In the genomic region with DNA sequence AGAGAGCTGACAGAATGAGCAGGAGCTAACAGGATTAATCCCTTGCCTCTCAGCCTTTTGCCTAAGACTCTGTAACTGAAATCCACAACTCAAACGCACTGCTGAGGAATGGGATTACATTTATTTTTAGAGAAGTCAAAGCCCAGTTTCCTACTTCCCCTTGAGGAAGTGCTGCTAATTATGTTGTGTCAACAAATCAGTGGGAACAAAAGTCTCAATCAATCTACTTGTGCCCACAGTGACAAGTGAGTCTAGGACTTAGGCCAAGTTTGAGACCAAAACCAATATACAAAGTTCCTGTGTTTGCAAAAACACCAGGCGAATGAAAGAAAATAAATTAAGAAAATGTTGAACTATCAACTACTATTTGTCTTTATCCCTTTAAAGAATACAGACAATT, we compare ENCODE assay signal across 32 mouse cellular contexts.
DNase-seq lines count a peak whose midpoint lies in the region; ATAC-seq and TF ChIP-seq lines count a peak whose summit lies in the region.
"Had no signal": no experiment of that assay in that cellular context is flagged by ENCODE, and none has a peak within 500 bp of the region (broad histone marks: within the 10 kb centered on the region; RNA-seq: fewer than 3 reads in every experiment).

No protein-coding gene starts in this region.

- H3K9ac ChIP-seq in kidney, embryonic 16.5 days (replicated peaks; ENCODE audit: low read length): no peak overlapping the region
- no peak overlapping the region for H3K9ac ChIP-seq in lung, embryonic 15.5 days
- no peak overlapping the region for H3K9ac ChIP-seq in lung, postnatal 0 days (replicated peaks; ENCODE audit: low read depth)
- H3K9ac ChIP-seq: embryonic facial prominence, embryonic 12.5 days; forebrain, embryonic 15.5 days; hindbrain, embryonic 12.5 days; limb, embryonic 13.5 days; liver, embryonic 12.5 days; midbrain, embryonic 12.5 days; neural tube, embryonic 12.5 days had no signal

- H3K27ac ChIP-seq in kidney, embryonic 16.5 days (ENCODE audit: low read length): peak overlapping the region; percentile 41; the same call in 1 of the 2 replicates
- H3K27ac ChIP-seq in lung, embryonic 15.5 days: peak overlapping the region; percentile 20; the same call in 1 of the 2 replicates
- no peak overlapping the region for H3K27ac ChIP-seq in lung, postnatal 0 days (ENCODE audit: low read length)
- H3K27ac ChIP-seq: embryonic facial prominence, embryonic 12.5 days; forebrain, embryonic 10.5 days; forebrain, embryonic 15.5 days; gastrocnemius, adult 2 months; hindbrain, embryonic 12.5 days; limb, embryonic 13.5 days; liver, embryonic 12.5 days; midbrain, embryonic 12.5 days; neural tube, embryonic 12.5 days; stomach, postnatal 0 days had no signal

- H3K36me3 ChIP-seq in kidney, embryonic 16.5 days (ENCODE audit: insufficient read depth, low read length): peaks cover 9% of the 10 kb centered on the region; the same call in 1 of the 2 replicates
- peaks cover 13% of the 10 kb centered on the region; the same call in 1 of the 2 replicates for H3K36me3 ChIP-seq in lung, embryonic 15.5 days
- no peaks in the 10 kb centered on the region for H3K36me3 ChIP-seq in lung, postnatal 0 days (ENCODE audit: insufficient read depth, low read length)
- H3K36me3 ChIP-seq: forebrain, embryonic 15.5 days; neural tube, embryonic 12.5 days had no signal

- H3K4me1 ChIP-seq in kidney, embryonic 16.5 days (ENCODE audit: insufficient read depth, low read length): peaks cover 9% of the 10 kb centered on the region; the same call in 1 of the 2 replicates
- H3K4me1 ChIP-seq in lung, embryonic 15.5 days: no peaks in the 10 kb centered on the region
- H3K4me1 ChIP-seq in lung, postnatal 0 days (ENCODE audit: insufficient read depth, low read depth, low read length): no peaks in the 10 kb centered on the region
- H3K4me1 ChIP-seq: forebrain, embryonic 10.5 days; forebrain, embryonic 15.5 days; hindbrain, embryonic 12.5 days; limb, embryonic 13.5 days; liver, embryonic 12.5 days; megakaryocyte, embryonic 14.5 days; midbrain, embryonic 12.5 days; neural tube, embryonic 12.5 days had no signal

- no peak for ATAC-seq in kidney, embryonic 16.5 days (ENCODE audit: low FRiP score, low TSS enrichment)
- no peak for ATAC-seq in lung, embryonic 15.5 days (ENCODE audit: borderline replicate concordance, extremely low read depth, low FRiP score, low TSS enrichment)
- ATAC-seq in lung, postnatal 0 days: peak; percentile 56; the same call in 1 of the 2 replicates
- ATAC-seq: forebrain, embryonic 15.5 days; intestine, embryonic 16.5 days; liver, embryonic 12.5 days had no signal

- no peak for DNase-seq in kidney, postnatal 10 days
- no peak for DNase-seq in lung, postnatal 4 days
- DNase-seq in lung, postnatal 0 days (ENCODE audit: low spot score): peak; percentile 69
- no peak for DNase-seq in layer of hippocampus, adult 9-10 months (ENCODE audit: low spot score)
- no peak for DNase-seq in layer of hippocampus, postnatal 25 days (ENCODE audit: extremely low spot score in 1 of 2, low spot score in 1 of 2)
- DNase-seq: adrenal gland, adult 2 months; adrenal gland, postnatal 36 days; B cell, adult 2 months; cerebellum, adult 9-10 months; cerebellum, postnatal 36 days; gastrocnemius, adult 2 months; gastrocnemius, postnatal 36 days; heart, adult 18-20 months; heart, postnatal 36 days; right cerebral cortex, adult 18-20 months; thymus, adult 18-20 months; thymus, postnatal 25 days had no signal

- H3K4me3 ChIP-seq in kidney, embryonic 16.5 days (ENCODE audit: low read length): no peak overlapping the region
- H3K4me3 ChIP-seq in lung, embryonic 15.5 days: no peak overlapping the region
- no peak overlapping the region for H3K4me3 ChIP-seq in lung, postnatal 0 days (ENCODE audit: low read depth, low read length)
- H3K4me3 ChIP-seq: embryonic facial prominence, embryonic 12.5 days; forebrain, embryonic 10.5 days; forebrain, embryonic 15.5 days; gastrocnemius, adult 2 months; hindbrain, embryonic 12.5 days; limb, embryonic 13.5 days; liver, embryonic 12.5 days; megakaryocyte, embryonic 14.5 days; midbrain, embryonic 12.5 days; myocyte; neural tube, embryonic 12.5 days had no signal

- no peaks in the 10 kb centered on the region for H3K9me3 ChIP-seq in kidney, embryonic 16.5 days (ENCODE audit: low read length)
- no peaks in the 10 kb centered on the region for H3K9me3 ChIP-seq in lung, embryonic 15.5 days
- H3K9me3 ChIP-seq in lung, postnatal 0 days (ENCODE audit: low read length): no peaks in the 10 kb centered on the region
- H3K9me3 ChIP-seq: embryonic facial prominence, embryonic 12.5 days; forebrain, embryonic 10.5 days; forebrain, embryonic 15.5 days; hindbrain, embryonic 12.5 days; limb, embryonic 13.5 days; liver, embryonic 12.5 days; megakaryocyte, embryonic 14.5 days; midbrain, embryonic 12.5 days; neural tube, embryonic 12.5 days had no signal

- no peak for TF ChIP-seq CTCF in lung, postnatal 0 days (IDR thresholded peaks at IDR 0.05)

- H3K27me3 ChIP-seq in kidney, embryonic 16.5 days (ENCODE audit: insufficient read depth, low read length): no peaks in the 10 kb centered on the region
- H3K27me3 ChIP-seq in lung, embryonic 15.5 days: no peaks in the 10 kb centered on the region
- H3K27me3 ChIP-seq in lung, postnatal 0 days (replicated peaks; ENCODE audit: insufficient read depth, low read length): no peaks in the 10 kb centered on the region
- H3K27me3 ChIP-seq: embryonic facial prominence, embryonic 12.5 days; forebrain, embryonic 15.5 days; hindbrain, embryonic 12.5 days; limb, embryonic 13.5 days; liver, embryonic 12.5 days; megakaryocyte, embryonic 14.5 days; midbrain, embryonic 12.5 days; neural tube, embryonic 12.5 days had no signal

- WGBS in kidney, embryonic 16.5 days: 37% methylated on average over 2 of the region's 2 CpGs
- WGBS in lung, embryonic 15.5 days: 20% methylated on average over 2 of the region's 2 CpGs
- 18% methylated on average over 2 of the region's 2 CpGs for WGBS in lung, postnatal 0 days

- peak; percentile 83 for TF ChIP-seq EP300 in lung, postnatal 0 days (IDR thresholded peaks at IDR 0.05)

- H3K4me2 ChIP-seq in kidney, embryonic 16.5 days (replicated peaks; ENCODE audit: low read depth, low read length): no peak overlapping the region
- no peak overlapping the region for H3K4me2 ChIP-seq in lung, embryonic 15.5 days
- no peak overlapping the region for H3K4me2 ChIP-seq in lung, postnatal 0 days (replicated peaks; ENCODE audit: low read depth, low read length)
- H3K4me2 ChIP-seq: embryonic facial prominence, embryonic 12.5 days; forebrain, embryonic 15.5 days; heart, embryonic 11.5 days; hindbrain, embryonic 12.5 days; limb, embryonic 13.5 days; liver, embryonic 12.5 days; midbrain, embryonic 12.5 days; neural tube, embryonic 12.5 days had no signal
